Mouse (Mus musculus): ENCODE data around the gene Scg5.

Gene Scg5

GRCm38 (mm10) chr2:113805765-113806164, 23.2 kb downstream of the Scg5 start:
- DNase-seq = no peak

- DNase-seq = no peak
These were observed 25.2 kb downstream of the Scg5 start for GRCm38 (mm10) chr2:113803753-113804152.

GRCm38 (mm10) chr2:113800846-113801245, 28.1 kb downstream of the Scg5 start:
- no peak for DNase-seq

GRCm38 (mm10) chr2:113798605-113799004, 30.3 kb downstream of the Scg5 start:
- no peak for DNase-seq

- DNase-seq = no peak
These were observed 33.7 kb downstream of the Scg5 start for GRCm38 (mm10) chr2:113795186-113795585.

- no peak for DNase-seq
These were observed 35.4 kb downstream of the Scg5 start for GRCm38 (mm10) chr2:113793521-113793920.

GRCm38 (mm10) chr2:113788821-113789387, 40.0 kb downstream of the Scg5 start:
- DNase-seq = no peak

GRCm38 (mm10) chr2:113787882-113788281, 41.0 kb downstream of the Scg5 start:
- DNase-seq = no peak

- no peak for DNase-seq
These were observed 44.1 kb downstream of the Scg5 start for GRCm38 (mm10) chr2:113784851-113785250.

GRCm38 (mm10) chr2:113781521-113781920, 47.4 kb downstream of the Scg5 start:
- DNase-seq = no peak

- no peak for DNase-seq
These were observed 47.8 kb downstream of the Scg5 start for GRCm38 (mm10) chr2:113781107-113781506.

GRCm38 (mm10) chr2:113779336-113779735, 49.6 kb downstream of the Scg5 start:
- no peak for DNase-seq

- no peak for DNase-seq
These were observed 50.9 kb downstream of the Scg5 start for GRCm38 (mm10) chr2:113778036-113778435.

GRCm38 (mm10) chr2:113776297-113776696, 52.6 kb downstream of the Scg5 start:
- no peak for DNase-seq

- peak in 1 of 2 experiments; percentile 9 for DNase-seq
These were observed 54.6 kb downstream of the Scg5 start for GRCm38 (mm10) chr2:113774150-113774805.

- DNase-seq = no peak
These were observed 60.2 kb downstream of the Scg5 start for GRCm38 (mm10) chr2:113768541-113769303.

- peak; percentile 29 to 40 for DNase-seq
These were observed 63.0 kb downstream of the Scg5 start for GRCm38 (mm10) chr2:113765885-113766284.

- no peak for DNase-seq
These were observed 64.0 kb downstream of the Scg5 start for GRCm38 (mm10) chr2:113764968-113765367.

- peak; percentile 34 to 45 for DNase-seq
These were observed 70.4 kb downstream of the Scg5 start, which contains the start of gene Grem1 for GRCm38 (mm10) chr2:113758311-113759161. Grem1 (minus strand) TSS chr2:113758646.

GRCm38 (mm10) chr2:113757525-113758310, 71.2 kb downstream of the Scg5 start:
- peak; percentile 56 to 60 for DNase-seq

GRCm38 (mm10) chr2:113756924-113757524, 71.9 kb downstream of the Scg5 start:
- DNase-seq = no peak

- DNase-seq = no peak
These were observed 79.2 kb downstream of the Scg5 start for GRCm38 (mm10) chr2:113749721-113750120.
